Mouse (Mus musculus) lung, embryonic 16.5 days (tissue): ENCODE data around the gene Kif3c. TPM values are rescaled to one million over a fixed set of nuclear protein-coding genes. Genes with fewer than 3 reads are reported as not detected.

ENCODE experiments used
- ATAC-seq: fragments of 200-750 bp; cut with Nextera tagmentation; 2 replicates; pipeline ENCODE4 v1.8.0; 2017; ENCODE audit warnings: low read depth, mild to moderate bottlenecking, moderate library complexity
- H3K27ac ChIP-seq: fragments of 300-500 bp; sonication (generic); 2 replicates; pipeline ENCODE4 v1.5.1; 2014; ENCODE audit warnings: mild to moderate bottlenecking, control low read depth, low read length
- H3K27me3 ChIP-seq: fragments of 300-500 bp; sonication (generic); 2 replicates; pipeline ENCODE4 v1.6.1; 2014; ENCODE audit warnings: low read depth, low read length, mixed read lengths; ENCODE audit not compliant: control insufficient read depth, insufficient read depth
- H3K36me3 ChIP-seq: fragments of 300-500 bp; sonication (generic); 2 replicates; pipeline ENCODE4 v1.6.1; 2014; ENCODE audit warnings: low read length; ENCODE audit not compliant: control insufficient read depth, insufficient read depth
- H3K4me1 ChIP-seq: fragments of 300-500 bp; sonication (generic); replicated peaks from 2 replicates; pipeline ENCODE4 v1.6.1; 2014; ENCODE audit warnings: low read length, mixed read lengths; ENCODE audit not compliant: control insufficient read depth, insufficient read depth
- H3K4me2 ChIP-seq: fragments of 300-500 bp; sonication (generic); 2 replicates; pipeline ENCODE4 v1.6.1; 2014; ENCODE audit warnings: low read depth, low read length, control low read depth
- H3K4me3 ChIP-seq: fragments of 300-500 bp; sonication (generic); 2 replicates; pipeline ENCODE4 v1.5.1; 2014; ENCODE audit warnings: mild to moderate bottlenecking, low read length, control low read depth
- H3K9ac ChIP-seq: fragments of 300-500 bp; sonication (generic); 2 replicates; pipeline ENCODE4 v1.6.1; 2014; ENCODE audit warnings: low read length, control low read depth
- H3K9me3 ChIP-seq: fragments of 300-500 bp; sonication (generic); 2 replicates; pipeline ENCODE4 v1.6.1; 2016; ENCODE audit warnings: low read length; ENCODE audit not compliant: control insufficient read depth
- WGBS: fragments of 180-500 bp; shearing (Covaris S2); extraction: QIAGEN DNeasy Blood & Tissue Kit; methylation state at CpG from one replicate; pipeline ENCODE4 v1.1.7; 2014; 5-methylcytosine and 5-hydroxymethylcytosine counted together
- polyA plus RNA-seq: library from polyadenylated mRNA; unstranded; fragments of >200 nt; fragmentation: Nextera tagmentation; extraction: Ambion mirVana; gene quantifications from 2 replicates; pipeline ENCODE4 v1.2.1, GENCODE M21; 2015

Kif3c gene
- polyA plus RNA-seq, 1 experiment from 2014 or later = 12.8 TPM

GRCm38 (mm10) chr12:3436446-3436845 lies 71.5 kb downstream of the Kif3c start:
- H3K4me2 ChIP-seq = no peak overlapping the region
- H3K27me3 ChIP-seq = no peaks in the 10 kb centered on the region
- no peak overlapping the region for H3K4me3 ChIP-seq
- H3K4me1 ChIP-seq = no peaks in the 10 kb centered on the region
- ATAC-seq = no peak
- no peak overlapping the region for H3K9ac ChIP-seq
- H3K9me3 ChIP-seq = no peaks in the 10 kb centered on the region
- 85% methylated on average over 5 of the region's 5 CpGs for WGBS
- no peak overlapping the region for H3K27ac ChIP-seq
- peaks cover 4% of the 10 kb centered on the region; the same call in 1 of the 2 replicates for H3K36me3 ChIP-seq

DNA sequence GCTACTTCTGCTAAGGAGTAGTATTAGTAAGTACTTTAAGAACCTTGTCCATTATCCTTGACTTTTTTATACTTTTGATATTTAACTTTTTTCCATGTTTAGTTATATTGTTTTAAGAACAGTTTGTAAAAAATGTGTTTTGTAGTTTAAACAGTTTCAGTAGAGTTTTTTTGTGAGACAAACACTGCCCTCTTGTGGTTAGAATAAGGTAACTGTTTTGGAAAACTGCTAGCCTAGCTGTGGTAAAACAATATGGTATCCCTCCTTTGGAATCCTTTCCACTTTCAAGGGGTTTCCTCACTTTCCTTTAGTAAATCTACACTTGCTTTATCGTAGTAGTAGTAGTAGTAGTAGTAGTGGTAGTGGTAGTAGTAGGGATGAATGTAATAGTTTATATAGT lies 72.9 kb downstream of the Kif3c start:
- Histone ChIP-seq H3K27me3 (no peaks in the 10 kb centered on the region), H3K9ac (no peak overlapping the region), H3K9me3 (no peaks in the 10 kb centered on the region), H3K4me1 (no peaks in the 10 kb centered on the region), H3K4me3 (no peak overlapping the region), H3K27ac (no peak overlapping the region), H3K36me3 (peaks cover 4% of the 10 kb centered on the region; the same call in 1 of the 2 replicates), H3K4me2 (no peak overlapping the region)
- 89% methylated on average over 1 of the region's 1 CpGs for WGBS
- ATAC-seq = no peak

- no peak for ATAC-seq
- Histone ChIP-seq H3K4me3 (no peak overlapping the region), H3K4me1 (no peaks in the 10 kb centered on the region), H3K27ac (no peak overlapping the region), H3K9me3 (no peaks in the 10 kb centered on the region), H3K27me3 (no peaks in the 10 kb centered on the region), H3K4me2 (no peak overlapping the region), H3K36me3 (peaks cover 5% of the 10 kb centered on the region; the same call in 1 of the 2 replicates), H3K9ac (no peak overlapping the region)
- 68% methylated on average over 2 of the region's 2 CpGs for WGBS
These were observed 76.0 kb downstream of the Kif3c start for GRCm38 (mm10) chr12:3440916-3441315.

DNA sequence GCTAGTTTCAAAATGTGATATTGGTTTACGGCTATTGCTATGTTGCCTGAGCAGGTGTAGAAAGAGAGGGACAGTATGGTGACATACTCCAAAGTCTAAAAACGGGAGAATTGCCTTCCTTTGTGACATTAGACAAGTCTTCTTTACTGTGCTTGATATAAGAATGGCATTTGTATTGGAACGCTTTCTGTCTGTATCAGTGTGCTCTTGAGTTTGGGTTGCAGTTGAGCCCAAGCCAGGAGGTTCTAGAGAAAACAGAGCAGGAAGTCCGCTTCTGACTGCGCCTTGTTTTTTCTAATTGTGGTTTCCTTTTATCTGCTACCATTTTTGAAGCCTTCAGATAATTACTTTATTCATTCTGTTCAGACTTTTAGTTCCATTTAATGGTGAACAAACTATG lies 76.4 kb downstream of the Kif3c start:
- H3K4me3 ChIP-seq = no peak overlapping the region
- H3K27ac ChIP-seq = no peak overlapping the region
- peaks cover 5% of the 10 kb centered on the region; the same call in 1 of the 2 replicates for H3K36me3 ChIP-seq
- H3K4me2 ChIP-seq = no peak overlapping the region
- ATAC-seq = no peak
- H3K9me3 ChIP-seq = no peaks in the 10 kb centered on the region
- H3K4me1 ChIP-seq = no peaks in the 10 kb centered on the region
- WGBS = 81% methylated on average over 5 of the region's 5 CpGs
- H3K27me3 ChIP-seq = no peaks in the 10 kb centered on the region
- no peak overlapping the region for H3K9ac ChIP-seq

GRCm38 (mm10) chr12:3453554-3453953 lies 88.6 kb downstream of the Kif3c start:
- WGBS = 86% methylated on average over 3 of the region's 3 CpGs

More at GRCm38 (mm10) chr12:3453554-3453953, 88.6 kb downstream of the Kif3c start:
- ATAC-seq = no peak
- Histone ChIP-seq H3K4me1 (no peaks in the 10 kb centered on the region), H3K4me2 (no peak overlapping the region), H3K9ac (no peak overlapping the region), H3K27ac (no peak overlapping the region), H3K36me3 (peaks cover 8% of the 10 kb centered on the region), H3K9me3 (no peaks in the 10 kb centered on the region), H3K4me3 (no peak overlapping the region), H3K27me3 (no peaks in the 10 kb centered on the region)

Other genes with a start within 250 kb of the Kif3c start
- gene Rab10, start 55.2 kb upstream of the Kif3c start, polyA plus RNA-seq = 62.6 and 66.1 TPM in 2 replicates
- gene Asxl2, start 61.7 kb downstream of the Kif3c start, polyA plus RNA-seq = 17.3 and 19.4 TPM in 2 replicates
- gene Dtnb, start 207.2 kb downstream of the Kif3c start, polyA plus RNA-seq = 28.2 and 30.9 TPM in 2 replicates